Mouse (Mus musculus): Measurements from ENCODE around the gene Plekhh2. TPM values are rescaled to one million over a fixed set of nuclear protein-coding genes. Genes with fewer than 3 reads are reported as not detected.

The Plekhh2 gene
- polyA plus RNA-seq, 1 experiment from 2014 or later: 3.8 TPM

DNA sequence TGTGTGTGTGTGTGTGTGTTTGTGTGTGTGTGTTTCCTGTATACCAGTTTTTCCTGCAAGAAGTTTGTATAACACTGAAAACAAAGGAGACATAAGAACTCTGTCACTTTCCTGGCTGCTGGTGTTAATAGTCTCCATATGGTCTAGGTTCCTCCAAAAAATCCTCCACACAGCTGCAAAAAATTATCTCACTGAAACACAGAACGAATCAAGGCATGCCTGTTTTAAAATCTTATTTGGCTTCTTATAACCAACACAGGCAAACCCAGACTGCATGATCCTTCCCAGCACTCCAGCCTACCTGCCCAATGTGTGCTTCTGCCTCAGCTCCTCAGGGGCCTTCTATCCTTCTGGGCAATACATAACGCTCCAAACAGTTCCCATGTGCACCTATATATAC lies 111.2 kb downstream of the Plekhh2 start:
- H3K36me3 ChIP-seq (replicated peaks): 0 out of 2 replicates have a peak, but pooled peaks cover 2% of the 10 kb centered on the region
- H3K4me3 ChIP-seq: no peak overlapping the region
- no peak for DNase-seq (ENCODE audit: extremely low spot score, low spot score)
- no peaks in the 10 kb centered on the region for H3K27me3 ChIP-seq (ENCODE audit: poor library complexity, severe bottlenecking)
- peaks cover 20% of the 10 kb centered on the region for H3K4me1 ChIP-seq
- 53% methylated on average over 2 of the region's 2 CpGs for WGBS
- peak overlapping the region; percentile 30; the same call in 1 of the 2 replicates for H3K27ac ChIP-seq
- H3K9me3 ChIP-seq: no peaks in the 10 kb centered on the region; the same call in 1 of the 2 replicates

DNA sequence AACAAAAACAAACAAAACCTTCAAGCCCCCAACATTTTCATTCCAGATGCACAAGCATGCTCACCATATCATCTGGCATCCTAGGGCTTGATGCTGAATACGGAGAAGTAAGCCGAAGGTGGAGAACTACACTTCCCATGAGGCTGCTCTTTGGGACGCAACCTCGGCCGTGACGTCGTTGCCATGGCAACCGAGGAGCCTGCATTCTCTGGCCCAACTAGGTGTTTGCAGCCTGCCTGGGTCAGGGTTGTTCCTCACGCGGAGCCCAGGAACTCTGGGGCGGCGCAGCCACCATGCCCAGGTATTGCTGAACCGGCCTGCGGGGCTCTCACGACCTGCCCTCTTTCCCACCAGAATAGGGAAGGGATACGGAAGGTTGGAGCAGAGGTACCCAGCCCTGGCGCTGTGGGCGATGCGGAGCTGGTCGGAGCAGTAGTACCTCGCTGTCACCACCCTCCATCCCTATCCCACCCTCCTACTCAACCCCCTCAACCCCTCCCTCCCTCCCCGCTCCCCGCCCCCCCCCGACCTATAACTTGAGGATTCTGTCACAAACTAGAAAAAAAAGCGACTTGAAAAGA lies 114.7 kb downstream of the Plekhh2 start, which contains the start of gene Dync2li1:
Gene Dync2li1, plus strand, starts transcription at position 221 of the 581 bp plus-strand sequence.
- H3K9me3 ChIP-seq: no peaks in the 10 kb centered on the region; the same call in 1 of the 2 replicates
- peaks cover 12% of the 10 kb centered on the region for H3K4me1 ChIP-seq
- peak within 1 kb of the TSS; percentile 87 for H3K27ac ChIP-seq
- H3K36me3 ChIP-seq (replicated peaks): no peaks in the 10 kb centered on the region
- peak; percentile 94 for DNase-seq (ENCODE audit: extremely low spot score, low spot score)
- peak within 1 kb of the TSS; percentile 72 for H3K4me3 ChIP-seq
- 2% methylated on average over 25 of the region's 25 CpGs for WGBS
- H3K27me3 ChIP-seq (ENCODE audit: poor library complexity, severe bottlenecking): no peaks in the 10 kb centered on the region

DNA sequence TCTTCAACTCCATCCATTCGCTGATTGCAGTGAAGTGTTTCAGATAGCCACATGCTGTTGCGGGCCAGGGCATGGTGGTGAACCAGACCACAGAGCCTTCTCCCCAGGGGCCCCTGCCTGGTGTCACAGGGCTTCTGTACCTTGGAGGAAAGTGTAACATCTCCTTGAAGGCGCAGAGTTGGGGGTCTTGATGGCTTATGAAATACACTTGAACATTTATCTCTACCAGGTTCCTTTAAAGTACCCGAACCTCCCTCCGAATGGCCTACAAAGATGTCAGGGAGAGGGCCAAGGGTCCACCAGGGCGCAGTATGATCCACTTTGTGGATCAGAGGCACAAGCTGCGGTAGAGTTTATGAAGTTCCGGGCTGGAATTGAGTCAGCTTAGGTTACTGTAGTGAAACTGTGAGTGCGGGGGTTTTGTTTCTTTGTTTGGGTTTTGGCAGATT lies 115.2 kb downstream of the Plekhh2 start:
- WGBS: 41% methylated on average over 9 of the region's 9 CpGs
- peak overlapping the region; percentile 87 for H3K27ac ChIP-seq
- no peaks in the 10 kb centered on the region; the same call in 1 of the 2 replicates for H3K9me3 ChIP-seq
- peaks cover 12% of the 10 kb centered on the region for H3K4me1 ChIP-seq
- H3K27me3 ChIP-seq (ENCODE audit: poor library complexity, severe bottlenecking): no peaks in the 10 kb centered on the region
- H3K4me3 ChIP-seq: peak overlapping the region; percentile 72
- DNase-seq (ENCODE audit: extremely low spot score, low spot score): no peak
- H3K36me3 ChIP-seq (replicated peaks): no peaks in the 10 kb centered on the region

DNA sequence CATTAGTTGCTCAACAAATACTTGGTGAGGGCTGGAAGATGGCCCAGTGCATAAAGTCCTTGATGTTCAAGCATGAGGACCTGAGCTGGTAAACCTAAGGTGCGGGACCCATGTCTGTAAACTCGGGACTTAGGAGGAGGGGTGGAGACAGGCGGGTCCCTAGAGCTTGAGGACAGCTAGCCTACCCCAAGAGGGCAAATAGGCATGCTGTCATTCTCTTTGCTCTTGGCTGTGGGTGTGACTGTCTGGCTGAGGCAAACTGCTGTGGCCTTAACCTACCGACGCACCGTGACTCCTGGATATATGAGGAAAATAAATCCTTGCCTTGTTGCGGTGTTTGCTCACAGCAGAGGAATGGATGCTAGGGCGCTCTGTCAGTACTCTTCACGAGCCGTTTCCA lies 116.0 kb downstream of the Plekhh2 start:
- no peak for DNase-seq (ENCODE audit: extremely low spot score, low spot score)
- H3K27me3 ChIP-seq (ENCODE audit: poor library complexity, severe bottlenecking): no peaks in the 10 kb centered on the region
- H3K36me3 ChIP-seq (replicated peaks): no peaks in the 10 kb centered on the region
- no peaks in the 10 kb centered on the region; the same call in 1 of the 2 replicates for H3K9me3 ChIP-seq
- H3K27ac ChIP-seq: no peak overlapping the region
- H3K4me1 ChIP-seq: peaks cover 12% of the 10 kb centered on the region
- WGBS: 91% methylated on average over 10 of the region's 10 CpGs
- no peak overlapping the region for H3K4me3 ChIP-seq

DNA sequence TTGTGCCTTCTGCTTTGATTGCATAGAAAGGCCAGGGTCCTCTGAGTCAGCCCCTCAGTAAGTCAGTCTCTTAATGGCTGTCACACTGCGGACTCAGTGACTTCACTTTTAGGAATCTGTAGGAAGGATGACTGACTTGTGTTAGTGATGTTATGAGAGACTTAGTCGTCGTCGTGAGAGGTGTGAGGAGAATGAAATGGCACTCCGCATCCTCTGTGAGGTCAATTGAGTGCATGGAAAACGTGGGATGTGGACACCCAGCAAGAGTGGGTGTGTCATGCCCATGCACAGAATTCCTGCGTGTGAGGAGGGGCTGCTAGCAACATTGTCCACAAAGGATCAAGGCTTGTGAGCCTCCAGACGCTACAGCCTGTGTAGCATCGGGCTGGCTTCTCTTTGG lies 116.9 kb downstream of the Plekhh2 start:
- 92% methylated on average over 9 of the region's 9 CpGs for WGBS
- Histone ChIP-seq H3K27ac (no peak overlapping the region), H3K4me3 (no peak overlapping the region), H3K36me3 (replicated peaks) (peaks cover 7% of the 10 kb centered on the region; the same call in 1 of the 2 replicates), H3K27me3 (ENCODE audit: poor library complexity, severe bottlenecking) (no peaks in the 10 kb centered on the region), H3K4me1 (peaks cover 12% of the 10 kb centered on the region), H3K9me3 (no peaks in the 10 kb centered on the region; the same call in 1 of the 2 replicates)
- no peak for DNase-seq (ENCODE audit: extremely low spot score, low spot score)

DNA sequence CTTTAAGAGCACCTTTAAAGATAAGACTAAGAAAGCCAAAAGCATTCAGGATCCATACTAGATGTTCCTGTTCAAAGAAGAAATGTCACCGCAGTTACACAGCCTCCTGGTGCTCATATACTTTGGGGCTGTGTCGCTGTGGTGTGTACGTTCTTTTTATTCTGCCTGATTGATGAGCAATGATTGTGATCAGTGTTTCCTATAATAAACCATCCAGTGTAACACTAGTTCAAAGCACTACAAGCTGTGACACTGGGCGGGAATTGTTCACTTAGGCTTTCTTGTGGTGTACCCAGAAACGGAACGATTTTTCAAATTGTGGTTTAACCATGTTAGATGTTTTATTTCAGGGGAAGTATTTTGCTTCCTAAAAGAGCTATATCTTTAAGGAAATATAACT lies 120.1 kb downstream of the Plekhh2 start:
- peaks cover 12% of the 10 kb centered on the region for H3K36me3 ChIP-seq (replicated peaks)
- no peak for DNase-seq (ENCODE audit: extremely low spot score, low spot score)
- H3K4me3 ChIP-seq: no peak overlapping the region
- H3K4me1 ChIP-seq: peaks cover 6% of the 10 kb centered on the region
- 95% methylated on average over 6 of the region's 6 CpGs for WGBS
- no peak overlapping the region for H3K27ac ChIP-seq
- H3K9me3 ChIP-seq: no peaks in the 10 kb centered on the region
- no peaks in the 10 kb centered on the region for H3K27me3 ChIP-seq (ENCODE audit: poor library complexity, severe bottlenecking)

DNA sequence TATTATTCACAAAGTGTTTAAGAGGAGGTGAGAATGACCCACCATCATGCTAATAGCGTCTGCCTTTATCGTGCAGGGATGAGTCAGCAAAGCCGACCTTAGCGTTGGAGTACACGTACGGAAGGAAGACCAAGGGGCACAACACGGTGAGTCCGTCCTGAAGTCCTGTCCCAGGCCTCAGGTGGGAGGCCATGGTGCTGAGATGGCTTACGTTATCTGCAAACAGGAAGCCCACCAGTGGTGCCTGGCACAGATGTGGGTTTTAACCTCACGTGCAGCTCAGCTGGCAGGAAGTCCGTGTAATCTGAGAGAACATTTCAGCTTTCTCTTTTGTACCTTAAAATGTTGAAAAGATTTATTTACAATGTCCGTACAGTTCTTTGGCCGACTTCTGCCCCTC lies 121.7 kb downstream of the Plekhh2 start:
- Histone ChIP-seq H3K4me3 (no peak overlapping the region), H3K4me1 (no peaks in the 10 kb centered on the region; the same call in 1 of the 2 replicates), H3K9me3 (no peaks in the 10 kb centered on the region), H3K27me3 (ENCODE audit: poor library complexity, severe bottlenecking) (no peaks in the 10 kb centered on the region), H3K36me3 (replicated peaks) (peaks cover 12% of the 10 kb centered on the region), H3K27ac (no peak overlapping the region)
- no peak for DNase-seq (ENCODE audit: extremely low spot score, low spot score)
- 89% methylated on average over 13 of the region's 13 CpGs for WGBS

DNA sequence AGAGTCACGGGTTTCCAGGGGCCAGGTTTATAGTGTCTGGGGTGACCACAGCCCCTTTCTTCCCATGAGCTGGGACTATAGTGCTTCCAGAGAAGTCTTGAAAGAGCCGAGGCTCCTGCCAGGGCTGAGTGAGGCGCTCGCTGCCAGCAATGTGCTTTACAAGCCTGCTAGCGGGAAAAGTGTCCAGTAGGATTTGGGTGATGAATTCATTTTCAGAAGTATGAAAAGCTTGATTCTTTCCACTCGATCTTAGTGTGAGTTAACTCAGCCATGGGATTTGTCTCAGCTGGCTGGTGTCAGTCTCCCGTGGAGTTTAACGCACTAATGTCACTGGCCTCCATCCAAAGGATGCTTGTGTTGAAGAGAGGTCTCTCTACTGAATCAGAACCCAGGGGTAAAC lies 124.6 kb downstream of the Plekhh2 start:
- DNase-seq (ENCODE audit: extremely low spot score, low spot score): no peak
- WGBS: 84% methylated on average over 8 of the region's 8 CpGs
- no peak overlapping the region for H3K4me3 ChIP-seq
- no peak overlapping the region for H3K27ac ChIP-seq
- no peaks in the 10 kb centered on the region for H3K9me3 ChIP-seq
- no peaks in the 10 kb centered on the region for H3K27me3 ChIP-seq (ENCODE audit: poor library complexity, severe bottlenecking)
- peaks cover 14% of the 10 kb centered on the region for H3K4me1 ChIP-seq
- peaks cover 18% of the 10 kb centered on the region for H3K36me3 ChIP-seq (replicated peaks)

DNA sequence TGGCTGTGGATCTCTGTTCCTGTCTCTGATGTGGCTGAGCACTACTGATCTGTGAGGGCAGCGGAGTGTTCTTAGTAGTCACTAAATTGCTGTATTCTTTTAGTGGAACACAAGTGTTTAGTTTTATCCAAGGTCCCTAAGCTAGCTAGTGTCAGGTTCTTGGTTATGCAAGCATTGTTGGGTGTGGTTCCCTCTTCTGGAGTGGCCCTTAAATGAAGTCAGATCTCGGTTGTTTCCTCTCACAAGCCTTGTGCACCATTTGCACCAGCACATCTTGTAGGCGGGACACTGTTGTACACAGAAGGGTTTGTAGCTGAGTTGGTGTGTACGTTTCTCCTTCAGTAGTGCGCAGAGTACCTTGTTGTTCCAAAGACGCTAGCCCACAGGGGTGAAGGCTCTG lies 126.3 kb downstream of the Plekhh2 start:
- no peaks in the 10 kb centered on the region for H3K9me3 ChIP-seq
- H3K27ac ChIP-seq: no peak overlapping the region
- H3K4me1 ChIP-seq: peaks cover 18% of the 10 kb centered on the region
- no peak for DNase-seq (ENCODE audit: extremely low spot score, low spot score)
- WGBS: 93% methylated on average over 6 of the region's 6 CpGs
- peaks cover 18% of the 10 kb centered on the region for H3K36me3 ChIP-seq (replicated peaks)
- H3K4me3 ChIP-seq: no peak overlapping the region
- H3K27me3 ChIP-seq (ENCODE audit: poor library complexity, severe bottlenecking): no peaks in the 10 kb centered on the region

DNA sequence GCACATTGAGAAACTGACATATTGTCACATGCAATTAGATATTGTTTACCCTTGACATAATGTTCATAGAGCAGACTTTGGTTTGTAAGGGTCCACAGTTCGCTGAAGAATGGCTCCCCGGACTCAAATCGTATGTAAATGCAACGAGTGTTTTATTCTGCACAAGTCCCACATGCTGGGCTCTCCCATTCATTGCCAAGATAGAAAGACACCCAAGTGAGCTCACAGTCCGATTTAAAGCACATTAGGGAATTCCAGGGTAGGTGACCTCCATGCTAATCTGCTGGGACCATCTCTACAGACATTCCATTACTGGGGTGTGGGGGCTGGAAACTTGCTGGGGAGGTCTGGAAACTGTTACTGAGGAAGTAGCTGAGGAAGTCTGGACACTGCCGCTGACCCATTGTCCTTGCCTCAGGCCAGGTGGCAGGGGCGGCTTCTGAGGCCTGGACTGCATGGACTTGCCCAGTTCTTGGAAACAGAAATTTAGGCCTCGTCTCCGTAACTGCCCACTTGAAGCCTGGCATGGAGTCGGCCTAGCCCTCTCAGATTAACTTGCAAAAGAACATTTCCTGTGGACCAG lies 128.2 kb downstream of the Plekhh2 start:
- no peaks in the 10 kb centered on the region for H3K27me3 ChIP-seq (ENCODE audit: poor library complexity, severe bottlenecking)
- no peaks in the 10 kb centered on the region for H3K9me3 ChIP-seq
- peak overlapping the region; percentile 27; the same call in 1 of the 2 replicates for H3K27ac ChIP-seq
- no peak overlapping the region for H3K4me3 ChIP-seq
- peaks cover 35% of the 10 kb centered on the region for H3K4me1 ChIP-seq
- no peak for DNase-seq (ENCODE audit: extremely low spot score, low spot score)
- H3K36me3 ChIP-seq (replicated peaks): peaks cover 6% of the 10 kb centered on the region; the same call in 1 of the 2 replicates
- WGBS: 58% methylated on average over 10 of the region's 10 CpGs

DNA sequence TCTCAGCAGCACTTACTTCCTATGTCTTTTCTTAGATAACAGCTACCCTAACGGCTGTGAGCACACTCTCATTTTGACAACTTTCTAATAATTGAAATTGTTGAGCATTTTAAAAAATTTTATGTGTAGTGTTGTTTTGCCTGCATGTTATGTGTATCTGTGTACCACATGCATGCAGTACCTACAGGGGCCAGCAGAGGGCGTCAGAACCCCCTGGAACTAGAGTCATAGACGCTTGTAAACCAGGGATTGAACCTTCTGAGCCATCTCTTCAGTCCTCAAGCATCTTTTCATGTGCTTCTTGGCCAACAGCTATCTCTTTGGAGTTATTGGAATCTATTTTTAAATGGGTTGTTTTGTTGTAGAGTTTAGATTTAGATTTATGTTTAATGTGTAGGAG lies 130.2 kb downstream of the Plekhh2 start:
- 36% methylated on average over 3 of the region's 3 CpGs for WGBS
- Histone ChIP-seq H3K27ac (no peak overlapping the region), H3K4me1 (peaks cover 54% of the 10 kb centered on the region)

DNA sequence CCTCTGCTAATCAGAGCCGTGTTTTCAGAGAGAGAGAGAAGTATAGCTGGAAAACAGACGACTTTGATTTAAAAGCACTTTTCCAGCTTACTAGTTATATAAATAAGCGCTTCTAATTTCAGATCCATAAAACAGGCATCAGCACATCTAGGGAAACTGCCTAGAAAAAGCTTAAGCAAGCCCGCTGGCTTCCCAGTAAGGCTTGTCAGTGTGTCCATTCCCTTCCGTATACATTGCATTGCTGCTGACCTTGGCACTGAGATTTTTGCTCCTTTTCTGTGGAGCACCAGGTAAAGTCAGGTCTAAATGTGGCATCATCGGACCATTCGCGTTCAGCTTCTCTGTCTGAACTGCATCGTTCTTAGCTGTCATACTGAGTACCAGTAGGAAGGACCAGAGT lies 130.6 kb downstream of the Plekhh2 start:
- Histone ChIP-seq H3K9me3 (no peaks in the 10 kb centered on the region), H3K4me3 (no peak overlapping the region), H3K27me3 (ENCODE audit: poor library complexity, severe bottlenecking) (no peaks in the 10 kb centered on the region), H3K36me3 (replicated peaks) (0 out of 2 replicates have a peak, but pooled peaks cover 6% of the 10 kb centered on the region), H3K27ac (no peak overlapping the region), H3K4me1 (peaks cover 54% of the 10 kb centered on the region)
- WGBS: 92% methylated on average over 9 of the region's 9 CpGs
- DNase-seq (ENCODE audit: extremely low spot score, low spot score): no peak

More for the DNA sequence above, 130.2 kb downstream of the Plekhh2 start:
- Histone ChIP-seq H3K36me3 (replicated peaks) (0 out of 2 replicates have a peak, but pooled peaks cover 6% of the 10 kb centered on the region), H3K9me3 (no peaks in the 10 kb centered on the region), H3K4me3 (no peak overlapping the region), H3K27me3 (ENCODE audit: poor library complexity, severe bottlenecking) (no peaks in the 10 kb centered on the region)
- DNase-seq (ENCODE audit: extremely low spot score, low spot score): peak; percentile 48

All from forebrain, embryonic 10.5 days (tissue).